Mouse (Mus musculus) lung, postnatal 10 days (tissue): ENCODE results near the gene Gatm.

Experiments used
- DNase-seq: peaks from one replicate; pipeline ENCODE4 v3.0.0; 2021

Gatm gene

DNA sequence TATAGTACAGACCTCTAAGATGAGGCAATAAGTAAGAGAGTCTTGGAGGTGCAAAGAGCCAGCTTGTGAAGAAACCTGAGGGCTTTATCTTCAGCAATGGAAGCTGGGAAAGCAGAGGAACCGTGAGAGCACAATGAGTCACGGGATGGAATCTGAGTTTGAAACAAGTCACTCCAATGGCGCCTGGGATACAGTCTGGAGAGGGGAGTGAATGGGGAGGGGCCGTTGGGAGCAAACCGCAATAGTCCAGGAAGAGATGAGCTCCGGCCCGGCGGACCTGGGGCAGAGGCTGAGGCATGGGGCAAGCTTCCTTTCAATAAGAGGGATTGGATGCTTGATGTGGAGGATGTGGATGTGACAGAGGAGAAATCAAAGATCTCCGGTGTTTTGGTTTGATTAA lies 2.3 kb downstream of the Gatm start:
- no peak for DNase-seq

DNA sequence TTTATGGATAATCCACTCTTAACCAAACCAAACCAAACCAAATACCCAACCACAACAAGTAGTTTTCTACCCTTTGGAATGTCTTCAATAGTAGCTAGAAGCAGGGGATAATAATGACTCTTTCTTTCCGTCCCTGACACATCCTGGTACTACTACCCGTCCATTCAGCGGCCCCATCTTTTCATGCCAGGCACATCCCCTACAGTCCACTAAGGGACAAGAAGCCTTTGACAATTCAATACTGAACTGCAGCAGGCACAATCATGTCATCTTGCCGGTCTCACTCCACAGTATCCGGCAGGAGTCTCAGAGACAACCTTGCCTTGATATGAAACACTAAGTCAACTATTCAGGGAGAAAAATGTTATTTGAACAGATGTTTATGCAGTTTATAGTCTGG lies 5.3 kb downstream of the Gatm start:
- DNase-seq = no peak

DNA sequence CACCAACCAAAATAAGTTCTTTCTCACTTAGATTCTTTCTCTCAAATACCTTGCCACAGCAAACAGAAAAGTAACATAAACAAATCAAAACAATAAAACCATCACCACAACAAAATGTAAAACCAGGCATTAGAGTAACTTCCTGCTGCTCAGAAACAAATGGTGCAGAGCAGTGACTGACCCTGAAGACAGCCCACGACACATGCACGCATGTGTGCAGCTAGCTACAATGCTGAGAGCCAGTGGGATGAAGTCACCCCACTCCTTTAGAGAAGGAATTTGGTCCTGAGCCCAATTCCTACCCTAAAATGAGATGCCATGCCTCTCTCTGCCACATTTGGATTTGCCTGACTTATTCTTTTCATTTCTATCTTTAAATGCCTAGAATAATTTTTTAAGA lies 9.7 kb downstream of the Gatm start:
- DNase-seq = no peak

DNA sequence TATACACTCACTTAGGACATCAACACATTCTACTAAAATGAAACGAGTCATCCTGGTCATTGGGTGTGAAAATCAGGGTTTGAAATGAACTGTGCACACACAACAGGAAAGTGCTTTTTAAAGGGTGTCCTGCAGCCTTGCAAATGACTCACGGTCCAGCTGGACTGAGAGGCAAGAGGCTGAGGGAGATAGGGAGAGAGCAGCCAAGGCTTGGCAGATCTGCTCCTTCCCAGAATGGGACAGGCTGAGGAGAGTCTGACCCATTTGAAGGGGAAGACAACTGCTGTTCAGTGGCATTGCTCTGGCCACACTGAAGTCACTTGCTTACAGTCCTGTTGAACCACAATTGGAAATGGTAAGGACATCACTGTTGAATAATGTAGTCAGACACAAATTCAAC lies 11.4 kb downstream of the Gatm start:
- no peak for DNase-seq

DNA sequence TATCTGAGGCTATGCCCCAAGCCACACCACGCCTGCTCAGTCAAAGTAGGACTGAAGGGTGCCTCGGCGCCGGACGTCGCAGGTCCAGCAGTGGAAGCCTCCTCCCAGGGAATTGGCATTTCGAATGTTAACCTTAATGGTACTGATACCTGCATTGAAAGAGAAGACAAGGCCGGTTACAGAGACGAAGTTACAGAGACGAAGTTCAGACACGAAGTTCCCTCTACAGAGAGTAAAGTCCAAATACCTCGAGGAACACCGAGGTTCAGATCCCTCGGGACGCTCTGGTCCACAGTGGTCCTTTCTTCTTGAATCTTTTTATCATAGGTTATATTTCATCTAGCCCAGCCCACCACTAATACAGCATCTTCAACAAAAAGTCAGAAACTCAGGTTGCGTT lies 15.6 kb downstream of the Gatm start:
- DNase-seq = no peak

DNA sequence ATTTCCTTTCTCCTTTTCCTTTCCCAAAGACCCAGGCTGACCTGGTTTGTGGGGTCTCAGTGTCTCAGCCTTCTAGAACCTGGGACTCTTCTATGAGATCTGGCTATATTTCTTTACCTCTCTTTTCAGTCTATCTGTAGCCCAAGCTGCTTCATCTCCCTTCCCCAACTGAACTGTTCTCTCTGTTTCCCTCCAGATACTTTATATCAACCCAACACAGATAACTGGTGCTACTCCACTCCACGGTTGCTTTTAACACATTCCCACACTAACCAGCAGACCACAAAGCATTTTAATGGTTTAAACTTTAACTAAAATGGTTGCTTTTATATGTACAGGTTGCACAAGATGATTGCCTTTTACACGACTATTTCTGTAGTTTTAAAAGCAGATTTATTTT lies 19.9 kb downstream of the Gatm start:
- no peak for DNase-seq

DNA sequence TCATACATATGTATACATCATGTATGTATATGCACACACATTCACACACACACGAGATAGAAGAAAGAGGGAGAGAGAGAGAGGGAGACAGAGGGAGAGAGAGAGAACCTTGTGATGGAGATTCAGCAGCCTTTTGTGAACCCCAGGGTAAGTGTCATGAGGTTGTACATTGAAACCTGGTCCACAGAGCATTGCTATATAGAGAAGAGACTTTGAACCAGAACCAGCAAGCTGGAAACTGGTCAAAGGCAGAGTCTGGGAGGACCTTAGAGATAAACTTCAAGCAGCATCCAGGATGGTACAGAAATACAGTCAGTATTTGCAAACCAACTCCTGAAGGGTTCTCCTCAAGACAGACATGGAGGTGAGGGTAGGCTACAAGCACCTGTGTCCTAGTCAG lies 20.8 kb downstream of the Gatm start:
- no peak for DNase-seq

DNA sequence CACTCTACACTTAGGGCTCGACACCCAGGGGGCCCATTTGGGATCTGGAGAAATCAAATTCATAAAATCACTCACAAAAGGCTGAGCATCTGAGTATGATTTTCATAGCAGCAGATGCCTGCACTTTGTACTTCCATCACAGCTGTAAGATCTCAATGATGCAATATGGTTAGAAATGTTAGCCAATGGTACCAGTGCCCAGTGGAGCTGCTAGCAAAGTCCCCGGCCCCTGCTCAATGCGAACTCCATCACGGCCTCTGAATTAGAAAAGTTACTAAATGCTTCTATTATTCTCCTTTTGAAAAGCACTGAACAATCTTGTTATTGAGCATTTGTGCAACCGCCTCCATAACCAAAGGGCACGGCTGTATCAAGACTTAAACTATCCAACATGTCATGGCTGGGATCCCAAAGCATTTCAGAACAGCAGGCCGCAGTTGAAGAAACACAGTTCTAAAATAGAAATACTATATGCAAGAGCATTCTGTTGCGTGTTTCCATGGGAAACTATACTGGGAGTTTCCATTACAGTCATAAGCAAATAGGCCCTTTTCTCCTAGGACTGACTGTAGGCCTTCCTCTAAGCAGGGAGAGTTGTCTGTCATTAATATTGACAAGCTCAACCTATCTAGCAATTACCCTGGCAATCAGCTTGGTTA lies 23.1 kb downstream of the Gatm start:
- no peak for DNase-seq

DNA sequence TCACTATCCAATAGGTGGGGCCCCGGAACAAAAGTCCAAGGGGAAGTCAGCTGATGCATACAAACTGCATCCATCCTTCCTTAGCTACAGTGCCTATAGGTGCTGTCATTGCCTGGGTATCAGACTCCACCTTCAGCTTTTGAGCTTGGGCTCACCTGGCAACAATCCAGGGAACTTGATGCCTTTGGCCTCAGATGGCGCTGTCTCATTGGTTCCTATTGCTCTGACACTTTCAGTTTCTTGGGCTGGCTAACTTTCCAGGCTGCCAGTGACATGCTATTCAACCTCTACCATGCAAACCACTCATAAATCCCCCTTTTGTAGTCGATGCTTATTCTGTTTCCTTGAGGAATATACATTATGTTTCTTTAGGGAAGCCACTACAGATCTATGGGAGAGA lies 24.8 kb downstream of the Gatm start:
- DNase-seq = no peak

DNA sequence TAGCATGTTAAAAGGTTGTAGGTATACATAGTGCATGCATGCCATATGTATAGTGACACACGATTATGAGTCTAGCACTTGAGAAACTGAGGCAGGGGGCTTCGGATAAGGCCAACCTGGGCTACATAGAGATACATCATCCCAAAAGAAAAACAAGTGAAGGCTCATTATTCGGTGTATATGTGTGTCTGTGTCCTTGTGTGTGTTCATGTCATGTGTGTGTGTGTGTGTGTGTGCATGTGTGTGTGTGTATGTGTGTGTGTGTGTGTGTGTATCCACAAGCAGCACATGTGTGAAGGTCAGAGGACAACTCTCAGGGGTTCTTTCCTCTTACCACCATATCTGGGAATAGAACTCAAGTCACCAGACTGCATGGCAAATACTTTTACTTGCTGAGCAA lies 28.8 kb downstream of the Gatm start:
- DNase-seq = no peak

DNA sequence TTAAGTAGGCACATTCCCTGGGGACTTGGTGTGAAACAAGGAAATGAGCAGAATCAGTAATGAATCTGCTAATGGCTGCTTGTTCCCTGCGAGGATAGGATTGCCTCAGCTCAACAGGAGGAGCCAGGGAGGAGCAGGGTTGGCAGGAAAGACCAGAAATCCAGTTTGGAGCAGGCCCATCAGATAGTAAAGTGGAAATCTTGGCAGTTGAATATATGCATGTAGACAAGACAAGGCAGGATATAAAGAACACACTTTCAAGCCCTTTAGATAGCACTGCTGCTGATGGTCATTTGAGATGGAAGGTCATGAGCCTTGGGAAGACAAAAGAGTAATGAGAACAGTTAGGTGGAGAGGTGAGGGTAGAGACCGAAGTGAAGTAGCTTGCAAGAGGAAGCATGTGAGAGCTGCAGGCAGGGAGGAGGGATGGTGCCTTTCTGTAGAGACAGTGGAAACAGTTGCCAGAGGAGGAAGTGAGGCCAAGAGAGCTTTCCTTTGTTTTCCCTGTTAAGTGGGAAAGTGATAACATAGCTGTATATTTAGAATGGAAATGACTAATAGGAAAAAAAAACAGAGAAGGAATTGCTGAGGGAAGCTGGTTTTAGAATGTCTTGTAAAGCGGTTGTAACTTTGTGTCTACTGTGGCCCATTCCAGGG lies 29.6 kb downstream of the Gatm start:
- DNase-seq = peak; percentile 44

DNA sequence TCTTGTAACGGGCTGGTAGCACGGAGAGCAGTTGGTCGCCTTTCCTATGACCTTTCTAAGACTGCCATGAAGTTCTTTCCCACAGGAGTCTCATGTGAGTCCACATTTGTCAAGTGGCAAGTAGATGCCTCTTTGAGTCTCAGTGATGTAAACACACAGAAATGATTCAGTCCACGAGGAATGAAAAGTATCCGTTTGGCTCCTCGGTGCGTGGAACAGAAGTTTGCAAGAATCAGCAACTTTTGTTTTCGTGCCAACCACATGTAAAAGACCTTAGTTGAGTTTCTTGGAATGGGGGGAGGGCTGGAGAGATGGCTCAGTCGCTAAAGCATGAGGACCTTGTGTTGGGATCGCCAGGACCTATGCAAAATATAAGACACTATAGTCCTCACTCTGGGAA lies 30.7 kb downstream of the Gatm start:
- no peak for DNase-seq

DNA sequence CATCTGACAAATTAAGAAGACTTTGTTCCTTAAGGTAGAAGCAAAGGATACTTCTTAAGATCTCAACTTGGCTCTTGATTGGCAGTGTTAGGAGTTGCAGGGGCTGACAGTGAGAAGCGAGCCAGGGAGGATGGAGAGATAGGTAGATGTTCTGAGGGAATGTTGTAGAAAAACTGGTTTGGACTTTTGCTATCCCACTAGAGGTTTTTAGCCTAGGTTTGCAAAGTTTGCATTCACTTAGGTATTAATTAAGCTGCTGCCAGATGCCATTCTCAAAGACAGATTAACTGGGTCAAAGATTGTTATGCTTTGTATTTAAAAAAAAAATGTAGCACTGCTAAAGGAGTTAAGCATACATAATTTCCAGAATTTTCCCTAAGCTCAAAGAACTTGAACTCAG lies 33.8 kb downstream of the Gatm start:
- no peak for DNase-seq

DNA sequence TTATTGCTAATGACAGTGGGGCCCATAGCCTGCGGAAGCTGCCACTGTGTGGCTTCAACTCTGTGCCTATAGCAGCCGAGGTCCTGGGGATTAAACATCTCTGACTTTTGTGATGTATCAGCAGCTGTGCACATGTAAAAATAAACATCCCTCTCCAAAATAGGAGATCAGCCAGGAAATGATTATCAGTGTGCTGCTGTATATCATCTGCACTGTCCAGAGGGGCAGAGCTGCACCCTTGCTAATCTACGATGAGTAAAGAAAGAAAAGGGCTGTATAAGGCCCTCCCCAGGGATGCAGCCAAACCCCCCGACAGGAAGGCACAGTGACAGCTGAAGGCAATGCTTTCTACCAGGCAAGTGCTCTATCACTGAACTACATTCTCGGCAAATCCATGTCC lies 34.8 kb downstream of the Gatm start:
- DNase-seq = no peak

DNA sequence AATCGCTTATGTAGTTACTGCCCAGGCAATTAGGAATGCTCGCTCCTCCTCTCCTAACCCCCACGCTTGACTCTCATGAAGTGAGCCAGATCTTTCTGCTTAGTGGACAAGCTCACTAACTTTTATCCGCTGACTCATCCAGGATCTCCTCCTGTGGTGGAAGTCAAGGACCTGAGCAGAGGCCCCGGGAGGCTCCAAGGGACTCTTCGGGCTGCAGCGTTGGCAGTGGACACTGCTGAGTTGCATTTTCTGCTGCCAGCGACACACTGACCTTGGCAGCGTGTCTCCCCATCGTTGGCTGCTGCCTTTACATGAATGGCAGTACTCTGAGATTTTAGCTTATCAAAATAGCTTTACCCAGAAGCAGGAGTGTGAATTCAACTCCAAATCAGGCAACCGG lies 35.6 kb downstream of the Gatm start:
- DNase-seq = no peak

DNA sequence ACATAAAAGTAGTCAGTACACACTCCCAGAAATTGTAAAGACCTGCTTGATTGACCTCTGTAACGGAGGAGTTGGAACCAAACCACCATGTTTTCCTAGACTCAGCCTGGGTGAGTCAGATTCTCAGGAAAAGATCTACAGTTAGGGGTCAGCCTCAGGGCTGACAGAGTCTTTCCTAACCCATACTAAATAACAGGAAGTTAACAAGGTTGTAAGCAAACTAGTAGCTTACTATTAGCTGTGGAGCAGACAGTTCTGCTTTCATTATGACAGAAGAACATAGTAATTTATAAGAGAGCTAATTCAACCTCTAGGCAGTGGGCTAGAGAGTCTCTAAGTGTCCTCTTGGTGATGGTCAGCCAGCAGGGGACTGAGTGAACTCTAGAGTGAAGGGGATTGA lies 38.7 kb downstream of the Gatm start:
- DNase-seq = no peak

DNA sequence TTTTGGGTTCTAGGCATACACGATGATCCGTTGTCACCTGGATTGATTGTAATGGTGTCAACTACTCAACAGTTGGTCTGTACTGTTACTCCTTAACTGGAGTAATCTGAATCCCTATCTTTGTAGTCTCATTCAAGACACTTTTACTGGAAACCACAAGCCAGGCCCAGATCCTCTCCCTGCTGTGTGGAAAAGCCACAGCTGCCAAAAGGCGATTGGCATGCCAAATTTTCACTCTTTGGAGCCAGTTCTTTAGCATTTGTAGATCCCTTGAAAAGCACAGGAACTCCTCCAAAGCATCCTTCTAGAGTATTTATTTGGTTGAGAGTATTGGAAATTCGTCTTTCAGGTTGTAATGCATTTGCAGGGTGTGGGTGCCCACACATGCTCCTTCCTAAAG lies 39.8 kb downstream of the Gatm start:
- DNase-seq = no peak

DNA sequence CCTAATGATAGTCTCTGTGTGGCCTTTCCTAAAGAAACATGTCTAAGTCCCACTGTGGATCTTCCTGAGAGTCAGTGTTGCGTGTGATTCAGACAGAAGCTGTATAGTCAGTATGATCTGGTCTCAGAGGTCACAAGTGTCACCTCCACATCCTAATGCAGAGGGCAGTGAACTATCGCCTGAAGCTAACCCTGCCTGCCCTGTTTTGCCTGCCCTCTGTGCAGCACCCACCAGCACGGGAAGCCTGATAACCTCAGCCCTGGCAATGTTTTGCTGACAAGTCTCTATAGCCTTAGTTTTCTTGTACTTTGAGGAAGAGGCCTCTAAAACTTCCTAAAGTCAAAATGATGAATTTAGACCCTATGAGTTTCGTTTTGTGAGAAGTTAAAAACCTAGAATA lies 40.7 kb downstream of the Gatm start:
- DNase-seq = no peak

DNA sequence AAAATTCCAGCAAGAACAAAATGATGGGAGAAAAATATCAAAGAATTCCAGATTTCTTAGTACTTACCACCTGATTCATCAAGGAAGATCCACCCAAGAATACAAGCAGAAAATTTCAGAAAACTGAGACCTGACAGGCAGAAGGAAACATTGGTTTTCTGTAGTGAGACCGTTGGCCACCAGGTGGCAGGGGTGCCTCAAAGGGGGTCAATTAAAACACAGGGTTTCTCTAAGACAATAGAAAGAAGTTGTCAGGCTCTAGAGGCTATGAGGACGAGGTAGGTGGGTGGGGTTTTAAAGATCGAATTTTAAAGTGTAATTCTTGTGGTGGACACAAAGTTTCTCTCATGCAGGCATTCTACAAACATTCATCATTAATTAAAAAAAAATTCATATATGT lies 41.7 kb downstream of the Gatm start:
- DNase-seq = peak; percentile 77

DNA sequence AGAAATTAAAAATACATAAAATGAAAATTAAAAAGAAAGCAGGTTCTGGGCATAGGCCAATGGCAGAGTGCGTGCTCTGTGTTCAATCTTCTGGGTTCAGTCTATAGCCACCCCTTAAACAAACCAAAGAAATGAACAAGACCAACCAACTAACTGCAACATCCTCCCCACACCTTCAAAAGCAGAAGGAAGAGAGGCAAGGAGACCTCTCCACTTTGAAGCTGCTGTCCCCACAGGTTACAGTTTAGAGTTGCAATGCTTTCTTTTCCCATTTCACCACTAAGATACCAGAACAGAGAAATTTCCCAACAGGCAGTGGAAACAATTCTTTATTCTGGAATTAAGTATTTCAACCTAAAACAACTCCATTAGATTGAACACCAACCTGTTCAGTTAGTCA lies 48.9 kb downstream of the Gatm start:
- no peak for DNase-seq

DNA sequence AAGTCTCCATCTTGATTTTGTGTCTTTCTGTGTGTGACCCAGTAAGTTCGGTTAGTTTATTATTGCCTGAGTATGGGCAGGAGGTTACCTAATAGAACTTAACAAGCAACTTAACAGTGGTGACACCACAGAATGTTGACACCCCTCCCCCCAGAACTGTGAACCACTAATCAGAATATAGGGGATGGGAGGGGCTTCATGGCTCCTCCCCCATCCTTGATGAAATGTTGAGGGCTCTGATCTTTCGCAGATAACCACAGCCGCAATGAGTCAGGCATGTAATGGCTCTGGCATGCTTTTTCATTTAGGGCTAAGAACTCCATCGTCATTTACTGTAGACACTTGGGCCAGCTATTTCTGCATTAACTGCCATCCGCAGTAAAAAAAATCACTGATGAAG lies 49.9 kb downstream of the Gatm start:
- DNase-seq = no peak

DNA sequence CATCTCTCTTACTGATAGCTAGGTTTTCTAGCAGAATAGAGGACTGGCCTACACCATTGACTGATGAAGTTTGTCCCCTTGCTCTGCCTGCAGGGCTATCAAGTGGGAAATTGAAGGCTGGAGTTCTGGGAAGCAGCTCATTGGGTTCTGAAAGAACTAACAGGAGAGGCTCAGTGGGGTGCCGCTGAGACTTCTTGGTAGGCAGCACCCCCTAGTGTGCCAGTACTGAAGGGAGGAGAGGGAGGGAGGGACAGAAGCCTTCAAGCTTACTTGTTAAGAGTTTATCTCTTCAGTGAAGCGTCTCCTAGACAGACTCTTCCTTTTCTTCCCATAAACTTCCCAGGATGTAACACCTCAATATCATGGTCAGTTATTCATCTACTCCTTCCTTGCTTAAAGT lies 52.8 kb downstream of the Gatm start:
- peak; percentile 59 for DNase-seq
